Mouse (Mus musculus) embryonic fibroblast, embryonic 13.5 days (primary cell): ENCODE data around the gene Znrd1as.

ENCODE experiments used
- CTCF ChIP-seq: IDR thresholded peaks from 2 replicates; pipeline ENCODE4 v1.5.1; 2011; ENCODE audit warnings: mild to moderate bottlenecking, control low read depth, low read length, moderate library complexity, borderline replicate concordance; ENCODE audit not compliant: insufficient read depth
- POLR2A ChIP-seq: IDR thresholded peaks from 2 replicates; pipeline ENCODE4 v1.6.1; 2011; ENCODE audit warnings: low read depth, mild to moderate bottlenecking, control low read depth, low read length, moderate library complexity

DNA sequence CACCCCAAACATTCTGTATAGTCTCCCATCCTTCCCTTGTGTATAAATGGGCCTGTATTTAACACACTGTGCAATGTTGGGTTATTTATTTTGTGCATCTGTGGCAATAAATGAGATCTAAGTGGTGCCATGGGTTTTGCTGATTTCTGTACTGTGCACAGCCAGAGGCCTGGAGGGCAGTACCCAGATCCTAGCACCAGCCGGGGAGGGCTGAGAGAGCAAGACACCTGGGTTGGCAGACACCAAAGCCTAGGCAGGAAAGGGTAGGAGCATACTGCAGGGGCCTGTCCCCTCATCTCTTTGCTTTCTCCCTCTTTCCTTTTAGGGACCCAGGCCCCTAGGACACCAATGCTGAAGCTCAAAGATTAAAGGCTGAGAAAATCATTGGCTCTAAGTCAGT, 10.1 kb upstream of the Znrd1as start:
- TF ChIP-seq CTCF, result no peak
- TF ChIP-seq POLR2A, result no peak
